Mouse (Mus musculus): ENCODE results near the gene Hoxa6.

DNA sequence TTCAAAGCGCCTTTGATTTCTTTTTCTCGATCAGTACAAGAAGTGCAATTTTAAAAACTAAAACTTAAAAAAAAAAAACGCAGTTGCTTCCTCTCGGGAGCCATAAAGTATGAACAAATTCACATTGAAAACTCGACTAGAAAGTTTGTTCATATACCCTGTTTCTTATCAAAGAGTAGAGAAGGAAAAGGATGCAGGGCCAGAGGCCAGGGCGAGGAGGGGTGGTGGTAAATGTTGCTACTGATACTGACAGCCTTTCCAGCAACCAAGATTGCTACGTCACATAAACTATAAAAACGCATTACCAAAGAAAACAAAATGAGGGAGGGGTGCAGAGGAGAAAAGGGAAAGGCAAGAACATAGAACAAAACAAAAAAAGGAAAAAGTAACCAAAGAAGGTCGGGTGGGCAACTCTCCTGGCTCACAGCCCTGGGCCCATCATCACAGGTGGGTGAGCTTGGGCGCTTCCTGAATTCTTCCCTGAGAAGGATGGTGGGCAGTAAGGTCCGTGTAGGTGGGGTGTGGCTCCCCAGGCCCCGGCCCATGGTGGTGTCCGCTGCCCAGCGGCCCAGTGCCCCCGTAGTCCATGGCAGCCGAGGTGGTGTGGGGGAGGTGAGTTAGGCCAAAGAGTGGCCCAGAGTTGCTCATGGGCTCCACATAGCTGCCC, 38.9 kb downstream of the Hoxa6 start:
- TF ChIP-seq POLR2A (IDR thresholded peaks at IDR 0.05; ENCODE audit: borderline replicate concordance, low read depth, low read length) (no peak), CTCF (IDR thresholded peaks at IDR 0.05; ENCODE audit: low read depth, low read length) (no peak)

Measured in bone marrow macrophage, adult 2 months (primary cell).